Mouse (Mus musculus) adrenal gland, postnatal 0 days (tissue): ENCODE measurements around the gene Dkk3. TPM values are rescaled to one million over a fixed set of nuclear protein-coding genes. Genes with fewer than 3 reads are reported as not detected.

Experiments used
- polyA plus RNA-seq: library from polyadenylated mRNA; unstranded; fragments of >200 nt; fragmentation: Nextera tagmentation; extraction: Ambion mirVana; gene quantifications from 2 replicates; pipeline ENCODE4 v1.2.1, GENCODE M21; 2015

Gene Dkk3
- polyA plus RNA-seq: 17.8 and 22.0 TPM in 2 replicates

DNA sequence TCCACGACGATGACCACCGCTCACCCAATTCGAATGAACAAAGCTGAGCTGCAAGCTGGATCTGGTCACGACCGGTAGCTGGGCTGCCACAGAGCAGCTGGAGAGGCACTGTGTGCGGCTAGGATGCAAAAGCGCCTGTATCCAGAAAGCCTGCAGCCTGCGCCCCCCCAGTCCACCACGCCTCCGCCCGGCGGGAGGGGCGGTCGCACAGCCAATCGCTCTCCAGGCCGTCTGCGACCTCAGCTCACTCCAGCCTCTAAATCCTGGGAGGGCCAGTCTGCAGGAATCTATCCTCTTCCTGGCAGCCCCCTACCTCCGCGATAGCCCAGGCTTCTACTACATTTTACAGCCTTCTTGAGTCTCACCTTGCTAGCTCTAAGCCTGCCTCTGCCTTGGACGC lies at the start of gene Dkk3:
Gene Dkk3 (minus strand): TSS at position 116 of the 400 bp plus-strand sequence.

Other genes with a start within 250 kb of the Dkk3 start
- gene Usp47, start 135.6 kb downstream of the Dkk3 start, polyA plus RNA-seq: 25.1 and 33.4 TPM in 2 replicates
- 5.1 and 5.9 TPM in 2 replicates for gene Mical2, start 66.8 kb upstream of the Dkk3 start, polyA plus RNA-seq